Mouse (Mus musculus) c-Kit-positive CD71-positive TER-119-negative erythroid progenitor cells, embryonic 14.5 days (primary cell): ENCODE measurements at regions not wholly inside any gene's neighbourhood (a gene's known extent, or its start where the extent isn't known, plus 50 kb on each side); places are given as distances from the start of the nearest gene placed in this dataset.

Source experiments
- DNase-seq: peaks from one replicate; pipeline ENCODE4 v3.0.0-alpha.2; 2013; ENCODE audit warnings: low read depth

GRCm38 (mm10) chr6:82860485-82860884 is 79.1 kb downstream of the Sema4f start:
- DNase-seq: no peak

- no peak for DNase-seq
These were observed 82.0 kb upstream of the Hk2 start for GRCm38 (mm10) chr6:82856218-82856617.

GRCm38 (mm10) chr6:82855401-82855800 is 81.1 kb upstream of the Hk2 start:
- DNase-seq: no peak

- DNase-seq: no peak
These were observed 80.5 kb upstream of the Hk2 start for GRCm38 (mm10) chr6:82854780-82855179.

GRCm38 (mm10) chr6:82854338-82854737 is 80.1 kb upstream of the Hk2 start:
- no peak for DNase-seq

GRCm38 (mm10) chr6:82853076-82853475 is 78.8 kb upstream of the Hk2 start:
- no peak for DNase-seq

GRCm38 (mm10) chr6:82850556-82850955 is 76.3 kb upstream of the Hk2 start:
- no peak for DNase-seq

GRCm38 (mm10) chr6:82847598-82847997 is 73.3 kb upstream of the Hk2 start:
- DNase-seq: no peak

- DNase-seq: no peak
These were observed 72.4 kb upstream of the Hk2 start for GRCm38 (mm10) chr6:82846587-82847150.

GRCm38 (mm10) chr6:82844432-82844831 is 70.2 kb upstream of the Hk2 start:
- DNase-seq: no peak

GRCm38 (mm10) chr6:82843881-82844280 is 69.6 kb upstream of the Hk2 start:
- DNase-seq: no peak

GRCm38 (mm10) chr6:82837246-82837645 is 63.0 kb upstream of the Hk2 start:
- DNase-seq: no peak

GRCm38 (mm10) chr6:82835222-82836064 is 61.2 kb upstream of the Hk2 start:
- DNase-seq: no peak

- DNase-seq: no peak
These were observed 59.6 kb upstream of the Hk2 start for GRCm38 (mm10) chr6:82833867-82834266.

GRCm38 (mm10) chr6:82831211-82831610 is 57.0 kb upstream of the Hk2 start:
- DNase-seq: no peak

- peak; percentile 42 for DNase-seq
These were observed 50.4 kb upstream of the Hk2 start for GRCm38 (mm10) chr6:82824684-82825083.

GRCm38 (mm10) chr6:82824240-82824639 is 50.0 kb upstream of the Hk2 start:
- no peak for DNase-seq
